ENCODE assay signal across 8 mouse cellular contexts in genomic region chr7:51879136-51879723, GRCm38 (mm10). TPM values are rescaled to one million over a fixed set of nuclear protein-coding genes. Genes with fewer than 3 reads are reported as not detected.
A peak's percentile ranks its signal among the peaks of the same experiment; 100 is the strongest.
DNase-seq lines count a peak whose midpoint lies in the region; ATAC-seq and TF ChIP-seq lines count a peak whose summit lies in the region.

No protein-coding gene starts in this region.

- H3K27me3 ChIP-seq in hindbrain, postnatal 0 days (ENCODE audit: insufficient read depth, low read length) = no peaks in the 10 kb centered on the region

- peak overlapping the region; percentile 81 for H3K4me2 ChIP-seq in hindbrain, postnatal 0 days (ENCODE audit: low read depth, low read length)

- TF ChIP-seq CTCF in hindbrain, postnatal 0 days (IDR thresholded peaks at IDR 0.05; ENCODE audit: low read depth) = no peak

- no peaks in the 10 kb centered on the region for H3K36me3 ChIP-seq in hindbrain, postnatal 0 days (ENCODE audit: insufficient read depth, low read length)

- H3K9ac ChIP-seq in hindbrain, postnatal 0 days (replicated peaks; ENCODE audit: low read length) = peak overlapping the region; percentile 77

- H3K27ac ChIP-seq in hindbrain, postnatal 0 days = peak overlapping the region; percentile 80

- peak; percentile 97 for ATAC-seq in common myeloid progenitor, adult 5-6 weeks (replicated peaks; ENCODE audit: low read depth, poor library complexity, severe bottlenecking)
- ATAC-seq in hindbrain, postnatal 0 days = peak; percentile 97

- H3K9me3 ChIP-seq in hindbrain, postnatal 0 days (ENCODE audit: low read length) = no peaks in the 10 kb centered on the region

- DNase-seq in adrenal gland, adult 18-20 months (ENCODE audit: low spot score in 2 of 2) = peak; percentile 38 to 40
- DNase-seq in gastrocnemius, postnatal 10 days = peak; percentile 36
- DNase-seq in hindbrain, postnatal 0 days (ENCODE audit: low spot score) = peak; percentile 79
- peak; percentile 32 for DNase-seq in left cerebral cortex, postnatal 4 days
- peak; percentile 73 for DNase-seq in mesoderm, embryonic 11.5 days (ENCODE audit: low read depth, low spot score)
- DNase-seq in right cerebral cortex, postnatal 10 days (ENCODE audit: low spot score in 2 of 2) = peak; percentile 70 to 75
- no peak for DNase-seq in urinary bladder, adult 2 months (ENCODE audit: low spot score)

- intact Hi-C loops in left cerebral cortex, postnatal 4 days (cut with DNase I) = loop anchor here (5.0 kb wide), 1 partner anchor 93 kb away; no protein-coding TSS in a partner anchor

- peak overlapping the region; percentile 51 for H3K4me3 ChIP-seq in hindbrain, postnatal 0 days (ENCODE audit: low read length)

- under 1% methylated on average over 17 of the region's 17 CpGs for WGBS in hindbrain, postnatal 0 days

- H3K4me1 ChIP-seq in hindbrain, postnatal 0 days (ENCODE audit: insufficient read depth, low read length) = 0 out of 2 replicates have a peak, but pooled peaks cover 4% of the 10 kb centered on the region

RNA-seq across cellular contexts. Expression of gene Fancf, which starts 17.2 kb away (rescaled TPM):
- 1 to 10 TPM; 8.1 to 9.5 TPM for total RNA-seq in adrenal gland, adult 18-20 months (2021)
- 5.7 and 12.6 TPM in 2 replicates for total RNA-seq in common myeloid progenitor, adult 5-6 weeks (2017)
- 1 to 10 TPM; 2.8 to 4.1 TPM for total RNA-seq in gastrocnemius, postnatal 10 days (2021)
- total RNA-seq in hindbrain, postnatal 0 days (2014; rRNA removed) = 12.8 and 22.6 TPM in 2 replicates
- 7.1 and 7.9 TPM in 2 replicates for polyA plus RNA-seq in hindbrain, postnatal 0 days (2015; fragmentation: Nextera tagmentation; extraction: Ambion mirVana)
- 1 to 10 TPM; 6.6 to 7.1 TPM for total RNA-seq in left cerebral cortex, postnatal 4 days (2021)
- 4.1 and 5.8 TPM in 2 replicates for polyA plus RNA-seq in urinary bladder, adult 2 months (2012; rRNA removed)

RNA-seq across cellular contexts. Expression of gene Gas2, which starts 17.4 kb away (rescaled TPM):
- total RNA-seq in adrenal gland, adult 18-20 months (2021) = 10 to 100 TPM; 32.3 to 49.9 TPM
- 7.7 and 9.5 TPM in 2 replicates for total RNA-seq in common myeloid progenitor, adult 5-6 weeks (2017)
- 10 to 100 TPM; 14.4 to 16.8 TPM for total RNA-seq in gastrocnemius, postnatal 10 days (2021)
- 11.9 and 27.4 TPM in 2 replicates for total RNA-seq in hindbrain, postnatal 0 days (2014; rRNA removed)
- 13.4 and 13.9 TPM in 2 replicates for polyA plus RNA-seq in hindbrain, postnatal 0 days (2015; fragmentation: Nextera tagmentation; extraction: Ambion mirVana)
- total RNA-seq in left cerebral cortex, postnatal 4 days (2021) = 10 to 100 TPM; 10.5 to 13.5 TPM
- polyA plus RNA-seq in urinary bladder, adult 2 months (2012; rRNA removed) = 2.3 and 2.8 TPM in 2 replicates
